Mouse (Mus musculus): ENCODE results near the gene Wdr25. TPM values are rescaled to one million over a fixed set of nuclear protein-coding genes. Genes with fewer than 3 reads are reported as not detected.

Wdr25 gene
- total RNA-seq, 2 experiments from 2014 or later: 11.0 to 12.2 TPM

DNA sequence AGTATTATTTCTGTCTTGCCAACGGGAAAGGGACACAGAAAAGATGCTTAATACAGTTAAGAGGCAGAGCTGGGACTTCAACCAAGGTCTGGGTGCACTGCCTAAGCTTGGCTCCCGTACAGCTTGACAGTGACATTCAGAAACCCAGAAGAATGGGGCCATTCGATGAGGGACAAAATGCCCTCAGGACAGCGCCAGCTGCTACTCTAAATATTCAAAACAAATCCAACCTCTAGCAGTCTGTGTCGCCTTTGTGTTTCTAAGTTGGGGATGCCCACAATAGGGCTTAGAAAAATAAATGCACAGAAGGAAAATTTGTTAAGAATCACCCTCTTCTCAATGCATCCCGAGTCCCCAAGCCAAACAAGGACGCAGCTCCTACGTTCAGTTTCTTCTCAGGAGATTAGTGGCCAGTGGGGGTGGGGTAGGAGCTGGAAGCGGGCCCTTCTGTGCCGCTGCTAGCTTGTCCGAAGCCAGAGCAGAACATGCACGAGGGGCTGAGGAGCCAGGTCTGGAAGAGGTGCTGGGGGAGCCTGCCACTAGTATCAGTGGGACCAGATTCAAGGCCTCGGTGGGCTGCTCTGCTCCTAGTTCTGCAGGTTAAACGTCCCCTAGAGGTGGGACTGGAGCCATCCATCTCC, 144.9 kb downstream of the Wdr25 start:
- no peak overlapping the region for H3K4me3 ChIP-seq
- peak overlapping the region; percentile 10; the same call in 1 of the 2 replicates for H3K27ac ChIP-seq
- no peak for TF ChIP-seq CTCF (conservative IDR thresholded peaks at IDR 0.05)
- DNase-seq (ENCODE audit: low spot score in 2 of 2): peak in 1 of 2 experiments; percentile 16

- no peak for DNase-seq (ENCODE audit: low spot score in 2 of 2)
- H3K4me3 ChIP-seq: no peak overlapping the region
- no peak overlapping the region for H3K27ac ChIP-seq
- TF ChIP-seq CTCF (conservative IDR thresholded peaks at IDR 0.05): no peak
Observed at GRCm38 (mm10) chr12:109039311-109039710, 145.9 kb downstream of the Wdr25 start.

DNA sequence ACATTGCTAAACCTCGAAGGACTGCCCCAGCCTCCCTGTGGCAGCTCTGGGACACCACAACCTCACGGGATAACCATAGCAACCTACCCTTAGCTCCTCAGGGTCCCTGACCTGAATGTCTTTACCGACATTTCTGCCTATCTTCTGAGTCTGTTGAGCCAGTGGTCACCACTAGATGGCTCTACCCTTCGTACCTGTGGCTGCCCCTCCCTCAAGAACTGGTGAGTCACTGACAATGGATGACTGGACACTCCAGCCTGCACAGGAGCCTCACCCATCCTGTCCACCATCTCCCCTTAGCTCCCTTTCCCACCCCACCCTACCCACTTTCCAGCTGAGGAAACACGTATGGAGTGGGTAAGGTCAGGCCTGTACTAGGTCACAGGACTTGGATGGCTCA, 151.1 kb downstream of the Wdr25 start:
- H3K4me3 ChIP-seq: no peak overlapping the region
- TF ChIP-seq CTCF (conservative IDR thresholded peaks at IDR 0.05): peak; percentile 74
- no peak overlapping the region for H3K27ac ChIP-seq
- DNase-seq (ENCODE audit: low spot score in 2 of 2): no peak

DNA sequence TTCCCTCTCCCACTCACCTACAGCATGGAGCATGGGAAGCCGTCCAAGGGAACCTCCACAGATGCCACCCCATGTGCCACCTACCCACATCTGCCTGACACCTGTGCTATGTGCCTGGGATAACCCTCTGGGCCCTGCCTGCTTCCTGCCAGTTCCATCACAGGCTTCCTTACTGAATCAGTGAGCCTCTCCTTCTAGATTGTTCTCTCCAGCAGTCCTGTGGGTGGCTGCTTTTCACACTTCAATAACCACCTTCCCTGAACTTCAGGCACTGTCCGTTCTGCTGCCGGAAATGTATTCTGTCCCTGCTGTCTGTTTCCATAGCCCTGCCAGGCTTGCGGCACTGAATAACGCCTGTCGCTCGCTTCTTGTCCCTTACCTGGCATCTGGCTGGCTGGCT, 152.2 kb downstream of the Wdr25 start:
- no peak for DNase-seq (ENCODE audit: low spot score in 2 of 2)
- TF ChIP-seq CTCF (conservative IDR thresholded peaks at IDR 0.05): no peak

DNA sequence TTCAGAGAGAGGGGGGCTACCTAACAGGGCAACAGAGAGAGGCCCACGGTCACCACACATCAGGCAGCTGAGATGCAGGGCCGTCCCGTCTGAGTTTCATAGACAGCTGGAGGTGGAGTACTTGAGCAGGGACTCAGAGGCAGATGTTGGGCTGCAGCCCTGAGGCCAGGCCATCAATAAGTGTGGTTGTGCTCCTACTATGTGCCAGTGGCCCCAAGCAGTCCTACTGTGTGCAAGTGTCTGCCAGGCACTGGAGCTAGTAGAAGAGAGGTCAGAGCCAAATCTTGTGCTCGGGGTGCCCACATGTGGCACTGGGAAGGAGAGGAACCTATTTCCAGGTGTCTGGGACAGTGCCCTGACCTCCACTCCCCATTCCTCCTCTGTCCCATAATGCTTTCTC, 156.5 kb downstream of the Wdr25 start:
- Histone ChIP-seq H3K27ac (no peak overlapping the region), H3K4me3 (no peak overlapping the region)
- TF ChIP-seq CTCF (conservative IDR thresholded peaks at IDR 0.05): no peak
- DNase-seq (ENCODE audit: low spot score in 2 of 2): no peak

More for the DNA sequence above, 152.2 kb downstream of the Wdr25 start:
- no peak overlapping the region for H3K4me3 ChIP-seq
- no peak overlapping the region for H3K27ac ChIP-seq

DNA sequence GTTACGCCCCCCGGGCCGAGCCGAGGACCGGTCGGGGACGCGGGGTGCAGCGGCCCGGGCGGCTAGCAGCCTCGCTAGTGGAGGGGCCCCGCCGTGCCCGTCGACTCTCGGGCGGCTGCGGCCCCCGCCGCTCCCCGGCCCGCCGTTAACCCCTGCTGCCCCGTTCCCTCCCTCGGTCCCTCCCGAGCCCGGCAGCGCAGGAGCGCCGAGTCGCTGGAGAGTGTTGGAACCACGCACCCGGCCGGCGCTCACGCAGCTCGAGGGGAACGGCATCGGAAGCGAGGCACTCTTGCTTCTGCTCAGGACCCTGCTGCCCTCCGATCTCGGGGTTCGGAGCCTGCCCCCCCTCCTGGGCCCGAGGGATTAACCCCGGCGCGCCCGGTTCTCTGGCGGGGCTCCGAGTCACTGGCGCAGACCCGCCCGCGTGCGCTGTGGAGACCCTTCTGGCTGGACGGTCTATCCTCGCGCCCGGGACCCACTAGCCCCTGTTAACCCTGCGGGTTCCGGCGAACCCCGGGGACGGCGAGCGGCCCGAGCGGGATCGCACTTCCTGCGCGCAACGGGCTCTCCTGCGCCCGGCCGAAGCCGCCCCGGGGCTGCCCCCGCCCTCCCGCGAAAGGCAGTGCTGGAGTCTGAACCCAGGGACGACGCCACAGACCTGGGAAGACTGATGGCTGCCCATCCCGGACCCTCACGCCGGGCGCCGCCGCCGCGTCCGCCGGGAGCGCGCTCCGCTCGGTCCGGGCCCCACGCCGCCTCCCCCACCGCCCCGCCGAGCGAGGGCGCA, 159.8 kb downstream of the Wdr25 start:
- no peak for DNase-seq (ENCODE audit: low spot score in 2 of 2)
- TF ChIP-seq CTCF (conservative IDR thresholded peaks at IDR 0.05): no peak

DNA sequence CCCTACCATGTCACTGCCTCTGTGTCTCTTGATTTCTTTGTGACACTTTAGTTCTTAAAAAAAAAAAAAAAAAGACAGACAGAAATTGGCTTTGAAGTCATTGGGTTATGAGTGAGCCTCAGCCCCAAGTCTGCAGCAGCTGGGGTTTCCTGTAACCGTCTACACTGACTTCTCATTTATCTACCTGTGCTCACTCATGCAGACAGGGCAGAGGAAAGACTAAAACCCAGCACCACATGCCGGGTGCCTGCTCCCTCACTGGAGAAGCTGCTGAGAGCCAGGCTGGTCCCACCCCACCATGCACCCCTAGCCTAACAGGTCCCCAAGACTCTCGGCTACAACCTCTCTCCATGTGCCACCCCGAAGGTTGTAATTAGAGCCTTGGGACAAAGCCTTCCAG, 164.3 kb downstream of the Wdr25 start:
- no peak overlapping the region for H3K27ac ChIP-seq
- H3K4me3 ChIP-seq: no peak overlapping the region
- no peak for TF ChIP-seq CTCF (conservative IDR thresholded peaks at IDR 0.05)
- DNase-seq (ENCODE audit: low spot score in 2 of 2): no peak

More for the DNA sequence above, 159.8 kb downstream of the Wdr25 start:
- Histone ChIP-seq H3K4me3 (peak overlapping the region; percentile 61), H3K27ac (no peak overlapping the region)

DNA sequence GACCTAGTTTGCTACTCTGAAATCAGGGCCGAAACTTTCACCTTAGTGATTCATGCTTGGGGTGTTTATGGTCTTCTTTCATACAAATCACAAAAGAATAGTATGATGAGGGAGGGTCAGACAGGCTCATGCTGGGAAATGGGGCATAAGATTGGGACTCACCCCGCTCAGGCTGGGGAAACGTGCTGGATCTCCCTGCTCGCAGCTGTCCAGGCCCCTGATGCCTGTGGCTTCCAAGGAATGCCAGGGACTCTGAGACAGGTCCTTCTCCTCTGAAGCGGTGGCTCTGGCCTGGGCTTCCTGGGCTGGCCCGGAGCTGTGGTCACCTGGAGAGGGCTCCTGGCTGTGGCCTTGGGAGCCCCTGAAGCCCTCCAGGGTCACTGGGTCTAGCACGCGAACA, 165.2 kb downstream of the Wdr25 start:
- no peak for DNase-seq (ENCODE audit: low spot score in 2 of 2)
- no peak overlapping the region for H3K27ac ChIP-seq
- H3K4me3 ChIP-seq: no peak overlapping the region
- no peak for TF ChIP-seq CTCF (conservative IDR thresholded peaks at IDR 0.05)

GRCm38 (mm10) chr12:109067561-109068135, 174.2 kb downstream of the Wdr25 start:
- peak overlapping the region; percentile 90 for H3K27ac ChIP-seq
- no peak for TF ChIP-seq CTCF (conservative IDR thresholded peaks at IDR 0.05)
- H3K4me3 ChIP-seq: peak overlapping the region; percentile 76
- peak in 1 of 2 experiments; percentile 45 for DNase-seq (ENCODE audit: low spot score in 2 of 2)

DNA sequence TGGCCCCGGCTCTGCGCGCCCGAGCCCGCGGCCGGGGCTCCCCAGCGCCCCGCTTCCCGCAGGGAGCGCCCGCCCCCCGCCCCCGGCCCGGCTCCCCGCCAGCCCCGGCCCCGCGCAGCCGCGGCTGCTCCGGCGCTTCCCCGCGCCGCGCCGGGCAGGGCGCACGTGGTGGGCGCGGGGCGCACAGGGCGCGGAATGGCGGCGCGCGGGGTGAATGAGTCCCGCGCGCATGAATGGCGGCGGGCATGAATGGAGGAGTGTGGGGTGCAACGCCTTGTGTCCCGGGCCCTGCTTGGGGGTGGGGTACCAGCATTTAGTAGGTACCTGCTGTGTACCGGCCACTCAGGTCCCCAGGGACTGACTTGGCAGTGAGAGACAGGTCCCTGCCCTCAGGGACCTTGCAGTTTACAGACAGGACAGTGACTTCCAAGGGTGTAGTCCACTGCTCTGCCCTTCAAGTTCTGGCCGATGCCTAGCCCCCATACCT, 174.8 kb downstream of the Wdr25 start, which contains the start of gene Begain:
Gene Begain (minus strand): TSS at position 51 of the 487 bp plus-strand sequence.
- H3K27ac ChIP-seq: peak within 1 kb of the TSS; percentile 90
- no peak for DNase-seq (ENCODE audit: low spot score in 2 of 2)
- H3K4me3 ChIP-seq: peak within 1 kb of the TSS; percentile 76
- TF ChIP-seq CTCF (conservative IDR thresholded peaks at IDR 0.05): no peak

- Histone ChIP-seq H3K4me3 (no peak overlapping the region), H3K27ac (no peak overlapping the region)
- no peak for DNase-seq (ENCODE audit: low spot score in 2 of 2)
- no peak for TF ChIP-seq CTCF (conservative IDR thresholded peaks at IDR 0.05)
Observed at GRCm38 (mm10) chr12:109068738-109069137, 175.3 kb downstream of the Wdr25 start.

DNA sequence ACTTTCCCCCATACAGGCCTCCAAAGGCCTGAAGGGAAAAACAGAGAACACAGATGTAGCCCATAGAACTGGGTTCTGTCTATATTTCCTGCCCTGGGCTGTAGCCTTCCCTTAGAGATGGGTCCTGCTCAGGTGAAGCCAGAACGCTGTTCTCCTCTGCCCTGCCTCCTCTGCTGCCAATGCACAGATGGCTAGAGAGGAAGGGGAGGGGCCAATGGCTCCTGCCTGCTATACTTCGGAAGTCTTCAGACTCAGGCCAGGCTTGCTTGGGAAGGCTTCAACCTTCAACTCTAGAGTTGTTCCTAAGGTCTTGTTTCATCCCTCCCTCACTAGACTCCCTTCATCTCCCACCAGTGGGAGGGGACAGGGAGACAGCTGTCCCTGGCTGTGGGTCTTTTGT, 176.3 kb downstream of the Wdr25 start:
- H3K27ac ChIP-seq: no peak overlapping the region
- TF ChIP-seq CTCF (conservative IDR thresholded peaks at IDR 0.05): no peak
- no peak for DNase-seq (ENCODE audit: low spot score in 2 of 2)
- no peak overlapping the region for H3K4me3 ChIP-seq

DNA sequence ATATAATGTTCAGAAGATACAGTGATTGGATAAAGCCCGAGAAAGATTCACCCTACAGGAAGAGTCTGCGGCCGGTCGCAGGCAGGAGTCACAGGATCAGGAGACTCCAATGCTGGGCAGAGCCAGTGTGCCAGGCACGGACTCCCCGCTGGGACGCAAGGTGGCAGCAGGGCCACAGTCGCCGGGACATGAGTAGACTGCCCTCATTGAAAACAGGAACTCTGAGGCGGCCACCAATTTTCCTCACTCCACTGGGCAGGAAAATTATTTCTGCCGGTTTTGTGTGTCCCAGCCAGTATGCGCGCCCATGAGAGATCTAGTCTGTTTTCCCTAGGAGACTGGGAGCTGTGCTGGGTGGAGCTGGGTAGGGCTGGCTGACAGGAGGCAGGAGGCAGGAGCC, 177.8 kb downstream of the Wdr25 start:
- peak; percentile 56 for TF ChIP-seq CTCF (conservative IDR thresholded peaks at IDR 0.05)
- Histone ChIP-seq H3K4me3 (no peak overlapping the region), H3K27ac (no peak overlapping the region)
- DNase-seq (ENCODE audit: low spot score in 2 of 2): no peak
